Mouse (Mus musculus) heart, adult 8-10 months (tissue): ENCODE data around the gene Ccdc88a. TPM values are rescaled to one million over a fixed set of nuclear protein-coding genes. Genes with fewer than 3 reads are reported as not detected.

Source experiments
- DNase-seq: peaks from one replicate; pipeline ENCODE4 v3.0.0; 2022; ENCODE audit warnings: low spot score
- total RNA-seq, 4 experiments: library from RNA; stranded (reverse); gene quantifications; 2 replicates each; pipeline ENCODE4 v1.2.4; 2022

The Ccdc88a gene
- total RNA-seq, result 1 to 10 TPM; 5.4 to 8.0 (median 7.1) TPM

DNA sequence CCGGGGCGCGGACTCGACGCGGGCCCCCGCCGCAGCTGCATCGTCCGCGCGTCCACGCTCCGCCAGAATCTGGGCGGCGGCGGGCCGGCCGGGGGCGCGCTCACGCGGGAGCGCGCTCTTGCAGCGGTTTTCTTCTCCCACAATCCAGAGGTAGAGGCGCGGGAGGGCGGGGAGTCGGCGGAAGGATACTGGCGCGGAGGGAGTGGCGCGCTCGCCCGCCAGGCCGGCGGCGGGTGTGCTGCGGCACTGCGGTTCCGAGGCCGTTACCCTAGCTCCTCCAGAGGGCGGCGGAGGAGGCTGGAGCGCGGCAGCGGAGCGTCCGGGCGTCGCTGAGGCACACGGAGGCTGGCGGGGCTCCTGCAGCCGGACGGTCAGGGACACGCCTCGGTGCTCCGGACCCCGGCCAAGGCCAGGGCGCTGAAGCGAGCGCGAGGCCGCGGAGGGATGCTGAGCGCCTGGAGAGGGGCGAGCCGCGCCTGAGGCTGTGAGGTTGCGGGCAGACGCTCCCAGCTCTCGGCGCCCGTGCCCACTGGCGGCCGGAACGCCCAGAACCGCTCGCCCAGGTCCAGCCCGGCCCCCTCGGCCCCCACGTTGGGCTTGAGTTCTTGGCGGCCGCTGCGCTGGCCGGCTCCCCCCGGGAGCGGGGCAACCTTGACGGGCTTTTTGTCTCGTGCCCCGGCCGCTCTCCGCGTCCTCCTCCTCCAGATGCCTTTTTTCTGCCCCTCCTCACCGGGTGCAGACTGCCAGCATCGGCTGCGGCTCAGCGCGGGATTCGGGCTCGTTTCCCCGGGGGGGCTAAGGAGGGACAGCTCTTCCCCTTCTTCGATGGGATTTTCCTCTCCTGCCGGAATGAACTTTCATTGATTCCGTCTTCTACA, at the start of gene Ccdc88a:
TSS of gene Ccdc88a (plus strand) at position 263 of the 878 bp plus-strand sequence.
- DNase-seq, result peak; percentile 93

DNA sequence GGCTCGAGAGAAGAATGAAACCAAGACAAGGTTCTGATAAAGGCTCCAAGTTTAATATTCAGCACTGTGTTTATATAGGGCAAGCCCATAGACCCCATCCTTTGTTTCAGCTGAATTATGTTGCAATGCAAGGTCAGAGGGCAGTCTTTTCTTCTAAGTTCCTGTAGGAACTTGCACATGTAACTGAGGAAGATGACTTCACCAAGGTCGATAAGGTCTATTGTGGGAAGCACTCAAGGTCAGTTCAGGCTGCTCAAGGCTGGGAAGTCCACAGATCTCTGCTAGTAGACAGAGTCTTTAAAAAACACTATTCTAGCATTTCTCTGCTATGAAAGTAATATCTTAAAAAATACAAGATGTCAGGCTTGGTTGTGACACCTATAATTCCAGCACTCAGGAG, 38.0 kb upstream of the Ccdc88a start:
- no peak for DNase-seq

DNA sequence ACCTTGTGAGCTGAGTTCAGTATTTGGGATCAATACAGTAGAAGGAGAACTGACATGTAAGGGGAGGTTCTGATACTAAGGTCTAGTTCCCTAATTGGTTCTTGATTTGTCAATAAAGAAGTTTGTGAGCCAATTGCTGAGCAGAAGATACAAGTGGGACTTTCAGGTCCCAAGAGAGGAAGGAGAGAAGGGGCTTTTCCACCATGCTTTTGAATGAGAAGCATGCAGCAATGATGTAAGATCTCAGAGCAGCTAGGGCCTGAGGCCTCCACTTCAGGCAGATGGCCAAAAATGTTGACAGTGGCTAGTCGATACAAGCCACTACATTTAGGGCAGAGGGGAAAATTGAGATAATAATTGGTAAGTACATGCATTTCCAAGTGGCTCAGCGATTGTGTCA, 32.2 kb upstream of the Ccdc88a start:
- DNase-seq, result no peak

GRCm38 (mm10) chr11:29344891-29345657, 28.4 kb upstream of the Ccdc88a start:
- no peak for DNase-seq

DNA sequence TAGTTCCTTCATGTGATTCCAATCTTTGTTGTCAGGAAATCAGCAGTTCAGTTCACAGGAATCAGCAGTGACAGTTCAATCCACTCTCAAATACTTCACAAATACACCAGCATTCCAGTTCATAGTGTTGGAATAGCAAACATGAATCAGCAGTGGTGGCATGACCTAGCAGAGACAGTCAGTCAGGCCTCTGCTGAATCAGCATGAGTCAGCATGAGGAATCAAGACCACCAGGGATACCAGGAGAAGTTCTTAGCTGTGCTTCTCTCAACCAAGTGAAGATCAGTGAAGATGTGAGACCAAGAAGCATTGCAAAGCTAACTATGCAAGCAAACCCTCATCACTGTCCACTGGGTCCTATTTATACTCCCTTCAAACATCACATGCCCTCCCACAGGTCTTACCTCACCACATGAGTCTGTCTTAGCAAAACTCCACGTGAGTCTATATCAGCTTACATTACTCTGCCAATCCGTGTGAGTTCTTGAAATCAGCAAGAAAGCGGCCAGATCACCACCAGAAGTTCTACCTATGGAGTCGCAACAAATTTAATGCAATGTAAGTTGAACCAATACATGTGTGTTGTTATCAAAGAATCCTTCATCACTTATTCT, 27.7 kb upstream of the Ccdc88a start:
- no peak for DNase-seq

GRCm38 (mm10) chr11:29350891-29351290, 22.6 kb upstream of the Ccdc88a start:
- no peak for DNase-seq

DNA sequence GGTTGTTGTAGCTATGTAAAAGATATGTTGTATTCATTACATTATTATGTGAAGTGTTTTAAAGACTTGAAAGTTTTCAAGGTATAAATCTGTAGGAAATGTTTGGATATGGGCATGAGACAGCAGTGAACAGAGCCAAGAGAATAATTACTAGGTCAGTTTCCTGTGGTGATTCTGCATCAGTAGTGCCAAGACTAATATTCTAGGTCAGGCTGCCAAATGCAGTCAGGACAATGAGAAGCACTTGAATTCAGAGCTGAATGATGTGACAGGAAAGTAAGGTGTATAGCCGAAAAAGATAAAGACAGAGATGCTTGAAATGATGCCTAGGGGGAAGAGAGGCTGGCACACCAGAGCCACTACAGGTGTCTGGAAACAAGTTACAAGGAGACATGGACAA, 21.2 kb upstream of the Ccdc88a start:
- no peak for DNase-seq

DNA sequence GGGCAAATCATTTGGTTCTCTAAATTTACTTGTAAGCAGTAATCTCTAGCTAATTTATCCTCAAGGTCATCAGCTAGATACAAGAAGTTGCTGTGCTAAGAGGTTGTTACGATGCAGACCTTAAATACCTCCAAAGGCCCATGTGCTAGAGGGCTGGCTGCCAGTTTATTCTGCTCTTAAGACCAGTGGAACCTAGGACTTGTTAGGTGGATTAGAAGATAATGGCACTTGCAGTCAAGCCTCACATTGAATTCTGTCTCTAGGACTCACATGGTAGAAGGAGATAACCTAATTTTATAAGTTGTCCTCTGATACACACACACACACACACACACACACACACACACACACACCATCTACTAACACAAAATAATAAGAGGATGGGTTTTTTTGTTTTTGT, 5.3 kb upstream of the Ccdc88a start:
- DNase-seq, result no peak

- DNase-seq, result no peak
Observed at GRCm38 (mm10) chr11:29373050-29373395, 435 bp upstream of the Ccdc88a start.

GRCm38 (mm10) chr11:29374274-29374656, 807 bp downstream of the Ccdc88a start:
- DNase-seq, result no peak

GRCm38 (mm10) chr11:29376635-29377034, 3.2 kb downstream of the Ccdc88a start:
- no peak for DNase-seq

GRCm38 (mm10) chr11:29378751-29379150, 5.3 kb downstream of the Ccdc88a start:
- DNase-seq, result no peak

DNA sequence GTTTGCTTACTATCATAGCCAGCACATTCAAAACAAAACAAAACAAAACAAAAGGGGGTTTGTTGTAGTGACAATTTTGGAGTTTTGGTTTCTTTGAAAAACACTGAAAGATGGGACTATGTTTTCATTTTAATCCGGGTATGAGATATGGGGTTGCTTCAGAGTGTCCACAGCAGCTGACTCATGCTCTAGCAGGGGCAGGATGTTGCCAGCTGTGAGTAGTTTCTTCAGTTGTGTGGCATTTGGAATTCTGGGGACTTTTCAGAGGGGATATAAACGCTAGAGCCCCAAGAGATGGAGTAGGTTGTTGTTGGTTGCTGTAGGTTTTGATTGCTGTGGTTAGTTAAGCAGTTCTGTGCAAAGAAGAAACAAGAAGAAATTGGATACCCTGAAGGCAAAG, 10.0 kb downstream of the Ccdc88a start:
- DNase-seq, result no peak

GRCm38 (mm10) chr11:29384001-29384400, 10.5 kb downstream of the Ccdc88a start:
- no peak for DNase-seq

GRCm38 (mm10) chr11:29384617-29385016, 11.2 kb downstream of the Ccdc88a start:
- DNase-seq, result no peak

DNA sequence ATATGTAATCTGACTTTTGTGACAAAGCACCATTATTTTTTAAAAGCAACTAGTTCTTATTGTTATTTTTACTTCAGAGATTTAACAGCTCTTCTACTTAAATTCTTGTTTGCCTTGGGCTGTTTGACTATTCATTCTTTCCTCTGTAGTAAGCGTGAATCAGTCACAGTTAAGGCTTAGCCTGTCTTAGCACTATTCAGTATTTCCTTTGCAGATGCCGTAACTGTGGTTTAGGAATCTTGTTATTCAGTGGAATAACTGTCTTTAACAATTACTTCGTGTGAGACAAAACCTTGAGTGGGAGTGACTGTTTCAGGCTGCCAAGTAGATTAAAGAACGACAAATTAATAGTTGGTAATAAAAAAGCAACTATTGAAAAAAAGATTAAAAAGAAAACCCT, 16.5 kb downstream of the Ccdc88a start:
- DNase-seq, result no peak

- no peak for DNase-seq
Observed at GRCm38 (mm10) chr11:29395135-29395746, 21.8 kb downstream of the Ccdc88a start.

DNA sequence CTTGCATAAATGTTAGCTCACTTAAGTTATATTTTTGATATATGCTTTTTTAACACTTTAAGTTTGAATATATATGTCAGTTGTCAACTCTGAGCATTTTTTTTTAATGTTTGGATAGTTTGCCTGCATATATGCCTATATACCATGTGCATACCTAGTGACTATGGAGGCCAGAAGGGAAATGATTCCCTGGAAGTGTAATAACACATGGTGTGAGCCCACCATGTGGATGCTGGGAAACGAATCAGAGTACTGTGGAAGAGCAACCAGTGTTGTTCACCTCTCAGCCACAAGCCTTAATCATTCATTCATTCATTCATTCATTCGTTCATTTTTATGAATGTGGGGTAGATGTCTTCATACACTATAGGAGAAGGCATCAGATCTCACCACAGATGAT, 26.9 kb downstream of the Ccdc88a start:
- no peak for DNase-seq

DNA sequence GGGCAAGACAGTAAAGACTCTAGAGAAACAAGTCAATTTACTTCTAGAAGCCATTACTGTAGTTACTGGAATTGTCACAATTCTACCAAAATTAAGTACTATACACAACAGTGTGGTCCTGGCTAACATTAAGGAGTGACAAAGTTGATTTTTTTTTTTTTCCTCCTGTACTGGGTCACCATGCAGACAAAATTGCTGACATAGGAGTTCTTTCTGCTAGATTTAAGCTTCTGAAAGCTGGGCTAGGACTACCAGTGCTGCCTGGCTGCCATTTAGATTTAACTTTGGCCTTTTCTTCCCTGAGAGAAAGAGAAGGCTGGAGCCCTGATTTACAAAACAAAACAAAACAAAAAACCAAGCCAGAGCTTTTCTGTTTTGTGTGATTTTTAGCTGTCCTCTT, 32.8 kb downstream of the Ccdc88a start:
- no peak for DNase-seq

- no peak for DNase-seq
Observed at GRCm38 (mm10) chr11:29423496-29423895, 50.0 kb downstream of the Ccdc88a start.

GRCm38 (mm10) chr11:29428774-29429173, 55.3 kb downstream of the Ccdc88a start:
- DNase-seq, result peak; percentile 64

GRCm38 (mm10) chr11:29431011-29431410, 57.6 kb downstream of the Ccdc88a start:
- no peak for DNase-seq
